Mouse (Mus musculus): ENCODE measurements at regions not wholly inside any gene's neighbourhood (a gene's known extent, or its start where the extent isn't known, plus 50 kb on each side); places are given as distances from the start of the nearest gene placed in this dataset.

DNA sequence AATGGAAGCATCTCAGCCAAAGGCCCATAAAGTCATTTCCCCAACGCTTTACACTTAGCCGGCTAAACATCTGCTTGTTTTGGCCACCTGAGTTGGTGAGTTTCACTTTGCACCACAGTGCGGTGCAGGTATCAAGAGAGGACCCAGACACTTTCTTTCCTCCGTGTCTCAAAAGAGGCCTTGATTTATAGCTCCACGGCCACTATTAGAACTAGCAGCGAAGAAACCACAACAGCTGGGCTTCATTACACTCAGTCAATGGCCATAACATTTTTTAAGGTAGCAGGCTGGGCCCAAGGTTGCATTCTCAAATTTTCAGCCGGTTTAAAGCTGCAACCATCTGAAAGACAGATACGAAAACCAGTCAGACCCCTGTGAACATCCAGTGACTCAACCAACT lies 103.4 kb downstream of the Mreg start:
- no peak for DNase-seq

DNA sequence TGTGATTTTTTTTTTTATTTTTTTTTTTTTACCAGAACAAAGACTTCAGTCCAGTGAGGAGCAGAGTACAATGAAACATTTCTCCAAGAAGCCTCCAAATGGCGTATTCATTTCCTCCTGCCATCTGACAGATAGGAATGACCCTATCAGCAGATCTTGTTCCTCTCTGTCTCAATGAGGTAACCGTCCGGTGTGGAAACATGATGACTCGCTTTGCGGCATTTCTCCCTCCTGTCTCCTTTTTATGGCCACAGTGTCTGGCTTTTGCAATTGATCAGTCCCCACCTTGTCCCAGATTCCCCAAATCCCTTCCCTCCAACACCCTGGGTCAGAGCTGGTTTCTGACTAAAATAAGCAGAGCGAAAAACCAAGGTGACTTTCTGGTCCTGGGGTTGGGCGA lies 105.0 kb downstream of the Mreg start:
- no peak for DNase-seq

GRCm38 (mm10) chr1:72106655-72107054 lies 105.5 kb downstream of the Mreg start:
- DNase-seq = no peak

DNA sequence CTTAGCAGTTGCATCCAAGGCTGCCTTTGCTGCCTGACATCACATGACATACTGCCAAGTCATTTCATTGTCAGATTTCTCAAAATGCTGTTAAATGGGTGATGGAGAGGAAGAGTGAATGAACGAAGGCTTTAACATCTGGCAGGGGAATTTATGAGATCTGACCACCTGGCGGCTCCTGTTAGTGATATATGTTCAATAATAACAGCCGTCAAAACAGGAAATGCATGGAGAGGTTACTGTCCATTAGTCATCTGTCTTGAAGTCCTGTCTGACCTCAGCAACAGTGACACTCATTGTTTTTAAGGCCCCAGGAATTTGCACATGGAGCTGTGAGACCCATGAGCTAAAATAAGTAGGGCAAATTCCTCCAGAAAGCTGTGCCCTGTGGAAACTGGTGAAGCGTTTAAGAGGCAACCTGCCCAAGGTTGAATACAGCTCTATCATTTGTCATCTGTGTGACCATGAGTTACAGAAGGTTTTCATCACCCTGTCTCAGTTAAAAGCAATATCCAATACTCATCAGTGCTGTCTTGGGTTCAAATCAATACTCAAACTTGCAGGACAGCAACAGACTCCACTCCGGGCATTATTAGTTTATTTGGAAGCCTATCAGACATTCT lies 106.6 kb downstream of the Mreg start:
- no peak for DNase-seq

DNA sequence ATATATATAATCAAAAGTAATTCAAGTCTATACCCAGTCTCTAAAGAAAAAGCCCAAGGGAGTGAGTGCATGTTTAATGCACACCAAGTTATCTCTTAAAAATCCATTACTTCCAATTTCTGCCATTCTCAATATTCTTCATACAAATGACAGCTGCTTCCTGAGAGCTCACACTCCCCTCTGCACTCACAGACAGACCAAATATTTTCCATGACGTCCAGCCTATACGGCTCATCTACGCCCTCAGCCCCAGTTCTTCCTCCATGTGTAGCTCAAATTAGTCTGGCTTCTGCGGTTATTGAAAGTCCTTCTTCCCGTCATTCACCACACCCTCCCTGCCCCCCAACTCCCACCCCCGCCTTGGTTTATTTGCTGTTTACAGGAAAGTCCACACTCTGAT lies 108.1 kb downstream of the Mreg start:
- DNase-seq = no peak

DNA sequence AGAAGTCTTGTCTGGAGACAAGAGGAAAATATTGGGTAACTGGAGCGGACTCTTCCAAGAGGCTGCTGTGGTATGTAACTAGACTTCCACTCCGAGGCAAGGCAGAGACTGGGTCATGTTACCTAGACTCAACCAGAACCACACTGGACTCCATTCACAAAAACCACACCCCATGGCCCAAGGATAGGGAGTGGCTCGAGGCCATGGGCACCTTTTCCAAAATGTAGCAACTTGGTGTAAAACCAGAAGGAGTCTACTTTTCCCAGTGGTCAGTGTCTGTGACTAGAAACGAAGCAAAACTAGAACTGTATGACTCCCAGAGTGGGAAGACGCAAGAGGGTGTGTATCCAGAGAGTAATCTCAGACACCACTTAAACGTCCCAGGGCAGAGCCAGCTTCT lies 108.7 kb downstream of the Mreg start:
- no peak for DNase-seq

DNA sequence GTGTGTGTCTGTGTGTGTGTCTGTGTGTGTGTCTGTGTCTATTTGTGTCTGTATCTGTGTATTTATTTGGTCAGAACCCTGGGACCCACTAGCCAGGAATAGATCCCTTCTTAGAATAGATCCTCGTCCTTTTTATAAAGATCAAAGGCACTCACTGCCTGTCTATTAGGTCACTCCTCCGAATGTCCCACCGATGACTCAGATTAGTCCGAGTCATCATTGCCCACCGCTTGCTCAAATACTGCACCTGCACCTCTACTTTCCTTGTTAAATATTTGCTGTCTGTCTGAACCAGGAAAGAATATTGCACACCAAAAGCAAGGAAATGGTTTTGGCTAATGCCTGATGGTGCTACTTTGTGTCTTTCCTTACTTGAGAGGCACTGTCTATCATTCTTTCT lies 112.7 kb downstream of the Mreg start:
- DNase-seq = no peak

DNA sequence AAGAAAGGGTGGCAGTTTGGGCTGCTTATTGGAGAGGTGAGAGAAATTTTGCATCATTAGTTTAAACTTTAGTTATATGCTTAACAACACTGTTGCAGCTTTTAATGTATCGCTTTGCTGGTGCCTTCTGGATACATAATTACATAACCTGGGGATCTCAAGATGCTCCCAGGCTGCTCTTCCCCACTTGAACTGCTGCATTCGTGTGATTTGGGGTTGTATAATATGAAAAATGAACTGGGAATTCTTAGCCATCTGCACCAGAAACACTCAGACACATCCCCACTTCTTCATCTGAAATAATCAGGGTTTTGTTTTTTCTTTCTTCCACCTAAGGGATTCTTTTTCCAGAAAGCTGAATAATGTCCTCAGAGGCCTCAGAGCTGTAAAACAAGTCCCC lies 120.8 kb downstream of the Mreg start:
- DNase-seq = no peak

GRCm38 (mm10) chr1:72085661-72086060 lies 126.4 kb downstream of the Mreg start:
- no peak for DNase-seq

DNA sequence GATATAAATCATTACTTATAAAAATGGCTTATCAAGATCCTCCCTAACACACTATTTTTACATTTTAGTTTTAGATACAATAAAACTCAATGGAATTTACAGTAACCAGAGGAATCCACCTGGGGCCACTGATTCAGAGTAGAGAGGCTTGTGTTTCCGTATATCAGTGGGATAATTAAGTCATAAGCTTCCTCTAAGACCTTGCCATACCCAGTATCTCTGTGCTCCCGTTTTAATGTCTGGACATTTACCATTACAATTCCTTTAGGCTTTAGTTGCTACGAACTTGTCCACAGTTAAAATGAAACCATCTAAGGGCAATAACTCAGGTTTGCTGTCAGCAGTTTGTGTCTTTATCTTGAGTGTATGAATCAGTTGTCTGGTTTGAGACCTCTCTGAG lies 127.9 kb downstream of the Mreg start:
- DNase-seq = no peak

DNA sequence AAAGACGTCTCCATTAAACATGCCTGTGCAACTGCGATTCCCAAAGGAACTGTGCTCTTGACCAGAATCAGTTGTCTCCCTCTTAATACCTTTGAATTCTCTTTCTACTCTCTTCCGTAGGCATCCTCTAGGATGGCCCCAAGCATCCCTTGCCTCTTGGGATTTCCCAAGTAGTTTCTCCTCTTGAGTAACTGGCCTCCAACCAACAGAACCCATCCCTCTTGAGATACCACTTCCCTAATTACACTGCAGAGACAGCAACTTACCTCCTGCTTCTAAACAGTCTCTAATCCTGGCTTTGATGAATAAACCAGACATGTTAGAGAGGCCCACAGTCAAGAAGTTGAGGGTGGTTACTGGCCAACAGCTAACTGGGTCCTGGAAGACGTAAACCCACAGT lies 129.7 kb downstream of the Mreg start:
- no peak for DNase-seq

DNA sequence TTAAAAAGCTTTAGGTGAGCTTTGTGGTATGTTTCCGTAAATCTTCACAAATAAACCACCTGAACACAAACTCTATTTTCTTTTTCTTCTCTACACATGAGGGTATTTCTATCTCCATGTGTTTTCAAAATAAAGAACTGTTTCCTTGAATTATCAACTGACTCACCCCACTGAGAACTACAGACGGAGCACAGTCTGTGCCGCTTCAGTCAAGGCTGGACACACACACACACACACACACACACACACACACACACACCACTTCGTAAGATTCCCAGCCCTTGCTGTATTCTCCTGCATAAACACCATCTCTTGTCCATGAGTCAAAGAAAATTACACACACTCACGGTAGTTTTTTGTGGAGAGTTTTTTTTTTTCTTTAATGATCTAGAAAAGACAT lies 130.3 kb downstream of the Mreg start:
- no peak for DNase-seq

GRCm38 (mm10) chr1:72078926-72079550 lies 133.1 kb downstream of the Mreg start:
- DNase-seq = no peak

DNA sequence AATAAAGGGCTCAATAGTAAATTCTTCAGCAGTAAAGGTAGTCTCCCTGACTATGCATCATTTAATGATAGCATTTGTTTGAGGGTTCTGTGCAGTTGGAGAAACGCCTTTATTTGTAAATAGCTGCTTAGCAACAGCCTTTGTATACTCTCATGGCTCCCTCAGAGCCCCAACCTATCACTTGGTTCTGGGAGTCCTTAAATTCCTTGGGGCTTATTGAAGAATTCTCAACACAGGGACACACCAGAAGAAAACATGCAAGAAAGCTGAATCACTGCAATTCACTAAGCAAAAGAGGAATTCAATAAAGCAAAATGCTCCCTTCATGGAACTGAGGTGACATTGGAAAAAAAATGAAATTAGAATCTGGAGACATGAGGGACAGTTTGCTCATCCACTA lies 135.8 kb downstream of the Mreg start:
- no peak for DNase-seq

- DNase-seq = no peak
Observed at GRCm38 (mm10) chr1:72075464-72075863, 136.6 kb downstream of the Mreg start.

DNA sequence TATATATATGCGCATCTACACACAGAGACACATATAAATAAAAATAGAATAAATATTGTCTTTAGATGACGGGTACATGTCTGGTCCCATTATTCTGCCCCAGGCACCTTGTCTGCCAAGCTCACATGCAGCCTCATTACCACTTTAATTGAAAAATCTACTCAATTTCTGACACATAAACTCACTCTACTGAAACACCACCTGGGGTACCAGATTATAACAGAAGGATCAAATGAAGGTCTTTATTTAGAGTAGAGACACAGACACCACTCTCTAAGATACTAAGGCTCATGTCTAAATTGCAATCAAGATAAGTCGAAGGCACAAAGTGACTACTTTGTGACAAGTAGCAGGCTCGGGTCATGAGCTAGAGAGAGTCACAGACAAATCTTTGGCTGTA lies 138.9 kb downstream of the Mreg start:
- DNase-seq = no peak

DNA sequence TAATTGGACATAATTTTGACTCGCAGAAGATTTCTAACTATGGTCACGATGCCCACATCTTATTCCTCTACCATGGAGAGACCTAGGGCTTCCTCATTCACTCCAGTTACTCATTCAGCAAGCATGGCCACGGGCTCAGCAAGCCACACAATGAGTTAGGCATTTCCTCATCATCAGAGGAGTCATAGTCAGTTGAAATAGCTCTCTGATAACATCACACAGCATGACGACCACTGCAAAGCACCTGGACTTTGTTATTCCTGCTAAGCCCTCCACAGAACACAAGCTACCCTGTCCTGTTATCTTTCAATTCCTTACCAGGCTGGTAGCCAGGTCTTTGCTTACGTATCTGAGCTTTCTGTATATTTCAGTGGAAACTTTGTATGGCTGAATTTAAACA lies 141.6 kb downstream of the Mreg start:
- no peak for DNase-seq

DNA sequence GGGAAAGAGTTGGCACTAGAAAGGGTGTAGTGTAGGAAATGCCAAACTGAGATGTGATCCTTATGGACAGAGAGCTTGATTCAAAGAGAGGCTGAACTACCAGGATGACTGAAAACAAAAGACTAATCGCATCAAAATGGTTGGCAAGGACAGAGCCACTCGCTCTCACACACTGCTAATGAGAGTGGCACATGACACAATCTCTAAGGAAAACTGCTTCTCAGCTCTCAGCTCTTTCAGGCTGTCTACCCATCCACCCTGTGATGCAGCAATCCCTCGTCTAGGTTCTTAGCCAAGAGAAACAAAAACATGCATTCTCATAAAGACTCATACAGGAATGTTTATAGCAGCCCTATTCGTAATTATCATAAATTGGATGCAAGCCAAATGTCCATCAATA lies 143.1 kb downstream of the Mreg start:
- no peak for DNase-seq

DNA sequence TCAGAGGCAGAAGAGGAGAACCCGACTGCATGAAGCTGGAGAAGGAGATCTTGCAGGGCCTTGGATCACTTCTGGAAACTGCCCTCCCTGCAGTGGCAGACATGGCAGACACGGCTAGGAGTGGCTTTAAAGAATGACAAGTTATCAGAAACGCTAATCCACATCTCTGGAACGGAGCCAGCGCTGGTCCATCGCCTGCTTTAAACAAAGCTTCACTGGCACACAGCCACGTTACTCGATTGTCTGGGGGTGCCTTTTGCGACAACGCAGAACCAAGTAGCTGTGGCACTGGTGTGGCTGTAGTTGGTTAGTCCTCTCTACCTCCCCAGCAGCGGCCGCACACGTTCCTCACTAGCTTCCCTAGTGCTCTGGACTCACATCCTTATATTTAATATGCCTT lies 147.0 kb downstream of the Mreg start:
- no peak for DNase-seq

DNA sequence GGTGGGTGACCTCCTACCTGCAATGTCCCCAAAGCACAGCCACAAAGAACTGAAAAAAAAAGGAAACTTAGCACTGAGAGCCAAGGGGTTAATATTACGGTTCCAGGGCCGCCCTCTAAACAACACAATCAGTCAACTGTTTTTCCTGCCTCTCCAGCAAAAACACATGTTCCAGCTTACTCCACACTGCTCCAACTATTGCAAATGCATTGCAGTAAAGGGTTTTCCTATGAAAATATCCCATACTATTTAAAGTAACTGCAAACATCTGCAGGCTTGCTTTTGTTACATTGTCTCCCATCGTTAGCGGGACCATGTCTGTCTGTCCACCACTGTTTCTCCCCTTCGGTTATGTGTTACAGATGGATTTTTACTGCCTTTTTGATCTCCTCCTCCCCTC lies 151.7 kb downstream of the Mreg start:
- DNase-seq = no peak

- no peak for DNase-seq
Observed at GRCm38 (mm10) chr1:72058045-72058703, 153.9 kb downstream of the Mreg start.

DNA sequence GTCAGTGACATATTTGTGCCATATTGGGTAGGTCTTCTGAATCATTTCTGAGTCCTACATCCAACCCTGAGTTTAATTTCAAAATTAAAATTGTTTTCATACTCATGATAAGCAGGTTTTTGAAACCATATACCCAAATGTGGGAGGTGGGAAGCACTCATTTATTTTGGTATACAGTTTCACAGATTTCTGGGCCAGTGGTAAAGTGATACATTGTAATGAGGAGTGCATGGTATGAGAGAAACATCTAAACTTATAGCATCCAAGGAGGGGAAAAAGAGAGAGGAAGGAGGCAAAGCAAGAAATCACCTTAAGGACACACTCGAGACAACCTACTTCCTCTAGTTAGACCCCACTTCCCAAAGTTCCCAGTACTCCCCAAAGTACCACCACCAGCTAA lies 157.6 kb downstream of the Mreg start:
- DNase-seq = no peak

GRCm38 (mm10) chr1:72050858-72051257 lies 161.2 kb downstream of the Mreg start:
- DNase-seq = no peak

GRCm38 (mm10) chr1:72046072-72046471 lies 166.0 kb downstream of the Mreg start:
- no peak for DNase-seq
